Mouse (Mus musculus): ENCODE measurements around the gene Pdgfa. TPM values are rescaled to one million over a fixed set of nuclear protein-coding genes. Genes with fewer than 3 reads are reported as not detected.
A peak's percentile ranks its signal among the peaks of the same experiment; 100 is the strongest.

Pdgfa gene
- polyA plus RNA-seq, 1 experiment = 56.4 TPM

GRCm38 (mm10) chr5:138997936-138998580, 888 bp upstream of the Pdgfa start:
- Histone ChIP-seq H3ac (ENCODE audit: control insufficient read depth, insufficient read length, low read depth) (no peak overlapping the region), H3K4me3 (ENCODE audit: insufficient read depth, poor library complexity, severe bottlenecking) (no peak overlapping the region), H3K27me3 (ENCODE audit: control insufficient read depth, insufficient read depth, insufficient read length) (no peaks in the 10 kb centered on the region), H3K79me2 (ENCODE audit: control insufficient read depth, insufficient read depth) (peaks cover 23% of the 10 kb centered on the region), H3K36me3 (ENCODE audit: control insufficient read depth, insufficient read depth) (no peaks in the 10 kb centered on the region), H3K79me3 (ENCODE audit: low read depth) (peaks cover 12% of the 10 kb centered on the region)
- peak; percentile 29 for TF ChIP-seq MYOD1 (IDR thresholded peaks at IDR 0.05; ENCODE audit: control insufficient read depth, insufficient read length, low read depth)
- no peak for TF ChIP-seq CEBPB (IDR thresholded peaks at IDR 0.05; ENCODE audit: low read depth)
- TF ChIP-seq MAX (IDR thresholded peaks at IDR 0.05) = no peak
- no peak for TF ChIP-seq CTCF (IDR thresholded peaks at IDR 0.05; ENCODE audit: control insufficient read depth, insufficient read depth, insufficient read length)

DNA sequence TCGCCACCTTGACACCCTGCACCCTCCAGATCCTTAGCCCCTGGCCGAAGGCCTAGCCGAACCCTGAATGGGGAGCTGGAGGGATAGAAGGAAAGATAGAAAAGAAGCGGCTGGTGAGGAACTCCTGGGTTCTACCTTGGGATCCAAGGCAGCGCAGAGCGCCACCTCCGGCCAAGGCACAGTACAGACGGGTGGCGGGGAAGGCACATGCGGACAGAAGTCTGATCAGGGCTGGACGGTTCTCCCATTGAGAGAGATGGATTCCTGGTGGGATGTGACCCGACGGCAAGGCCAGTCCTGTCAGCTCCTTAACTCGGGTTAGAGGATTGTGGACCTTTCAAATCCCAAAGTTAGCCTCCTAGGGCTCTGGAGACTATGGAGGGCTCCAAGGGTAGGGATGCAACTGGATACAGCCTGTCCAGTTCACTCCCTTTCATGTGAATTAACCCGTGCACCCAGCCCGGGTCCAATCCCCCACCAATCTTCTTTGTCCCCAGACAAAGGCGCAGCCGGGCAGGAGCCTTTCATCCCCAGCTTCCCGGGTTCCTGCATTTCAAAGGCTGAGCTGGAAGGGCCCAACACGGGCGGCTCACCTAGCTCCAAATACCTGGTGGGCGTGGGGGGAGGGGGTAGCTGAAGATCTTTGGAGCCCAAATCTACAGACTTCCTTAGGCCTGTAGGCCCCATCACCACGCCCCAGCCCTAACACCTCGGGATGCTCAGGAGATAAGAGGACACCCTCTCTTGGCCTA, 672 bp downstream of the Pdgfa start:
- Histone ChIP-seq H3ac (ENCODE audit: control insufficient read depth, insufficient read length, low read depth) (peak overlapping the region; percentile 14), H3K79me3 (ENCODE audit: low read depth) (peaks cover 25% of the 10 kb centered on the region), H3K79me2 (ENCODE audit: control insufficient read depth, insufficient read depth) (peaks cover 39% of the 10 kb centered on the region), H3K4me3 (ENCODE audit: insufficient read depth, poor library complexity, severe bottlenecking) (peak overlapping the region; percentile 57), H3K36me3 (ENCODE audit: control insufficient read depth, insufficient read depth) (peaks cover 2% of the 10 kb centered on the region), H3K27me3 (ENCODE audit: control insufficient read depth, insufficient read depth, insufficient read length) (no peaks in the 10 kb centered on the region)
- no peak for TF ChIP-seq MYOG (IDR thresholded peaks at IDR 0.05; ENCODE audit: control insufficient read depth, extremely low read depth, insufficient read length)
- TF ChIP-seq CEBPB (IDR thresholded peaks at IDR 0.05; ENCODE audit: low read depth) = no peak
- TF ChIP-seq FOSL1 (IDR thresholded peaks at IDR 0.05; ENCODE audit: insufficient read depth, low read length, poor library complexity, severe bottlenecking) = no peak
- TF ChIP-seq CTCF (IDR thresholded peaks at IDR 0.05; ENCODE audit: control insufficient read depth, insufficient read depth, insufficient read length) = no peak
- TF ChIP-seq MYOD1 (IDR thresholded peaks at IDR 0.05; ENCODE audit: control insufficient read depth, insufficient read length, low read depth) = no peak
- TF ChIP-seq MAX (IDR thresholded peaks at IDR 0.05) = no peak
- no peak for TF ChIP-seq USF1 (IDR thresholded peaks at IDR 0.05; ENCODE audit: low read depth)

DNA sequence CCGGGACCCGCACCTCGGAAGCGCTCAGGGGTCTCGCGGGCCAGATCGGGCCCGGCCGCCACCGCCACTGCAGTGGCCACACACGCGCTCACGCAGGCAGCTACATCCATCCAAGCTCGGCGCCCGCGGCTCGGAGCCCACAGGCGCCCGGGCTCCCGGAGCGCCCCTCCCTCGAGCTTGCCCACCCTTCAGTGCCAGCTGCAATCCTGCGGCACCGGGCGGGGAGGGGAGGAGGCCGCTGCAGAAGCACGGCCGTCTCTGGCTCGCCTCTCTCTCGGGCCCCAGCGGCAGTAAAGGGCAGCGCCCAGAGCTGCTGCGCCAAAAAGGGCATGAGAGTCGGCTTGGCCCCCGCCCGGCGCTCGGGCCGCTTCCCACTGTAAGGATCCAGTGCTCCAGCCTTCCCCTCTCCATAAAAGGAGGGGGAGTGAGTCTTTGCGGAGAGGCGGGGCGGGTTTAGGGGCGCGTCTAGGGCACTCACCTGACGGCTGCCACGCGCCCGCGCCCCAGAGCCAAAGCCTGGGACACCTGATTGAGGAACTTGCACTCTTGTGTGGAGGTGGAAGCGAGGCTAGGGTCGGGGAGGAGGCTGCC, 1.4 kb downstream of the Pdgfa start:
- Histone ChIP-seq H3K4me3 (ENCODE audit: insufficient read depth, poor library complexity, severe bottlenecking) (peak overlapping the region; percentile 57), H3K79me2 (ENCODE audit: control insufficient read depth, insufficient read depth) (peaks cover 46% of the 10 kb centered on the region), H3ac (ENCODE audit: control insufficient read depth, insufficient read length, low read depth) (peak overlapping the region; percentile 77), H3K36me3 (ENCODE audit: control insufficient read depth, insufficient read depth) (peaks cover 6% of the 10 kb centered on the region), H3K27me3 (ENCODE audit: control insufficient read depth, insufficient read depth, insufficient read length) (no peaks in the 10 kb centered on the region), H3K79me3 (ENCODE audit: low read depth) (peaks cover 32% of the 10 kb centered on the region)
- TF ChIP-seq USF1 (IDR thresholded peaks at IDR 0.05; ENCODE audit: low read depth) (no peak), MYOD1 (IDR thresholded peaks at IDR 0.05; ENCODE audit: control insufficient read depth, insufficient read length, low read depth) (no peak), CEBPB (IDR thresholded peaks at IDR 0.05; ENCODE audit: low read depth) (no peak), MAX (IDR thresholded peaks at IDR 0.05) (no peak), CTCF (IDR thresholded peaks at IDR 0.05; ENCODE audit: control insufficient read depth, insufficient read depth, insufficient read length) (no peak), FOSL1 (IDR thresholded peaks at IDR 0.05; ENCODE audit: insufficient read depth, low read length, poor library complexity, severe bottlenecking) (no peak), MYOG (IDR thresholded peaks at IDR 0.05; ENCODE audit: control insufficient read depth, extremely low read depth, insufficient read length) (no peak)

- no peaks in the 10 kb centered on the region for H3K27me3 ChIP-seq (ENCODE audit: control insufficient read depth, insufficient read depth, insufficient read length)
Observed at GRCm38 (mm10) chr5:138994786-138995720, 2.1 kb downstream of the Pdgfa start.

GRCm38 (mm10) chr5:138994108-138994785, 2.9 kb downstream of the Pdgfa start:
- no peaks in the 10 kb centered on the region for H3K27me3 ChIP-seq (ENCODE audit: control insufficient read depth, insufficient read depth, insufficient read length)

More at GRCm38 (mm10) chr5:138994786-138995720, 2.1 kb downstream of the Pdgfa start:
- peak overlapping the region; percentile 92 for H3ac ChIP-seq (ENCODE audit: control insufficient read depth, insufficient read length, low read depth)
- peak; percentile 0 for TF ChIP-seq CTCF (IDR thresholded peaks at IDR 0.05; ENCODE audit: control insufficient read depth, insufficient read depth, insufficient read length)
- TF ChIP-seq MAX (IDR thresholded peaks at IDR 0.05) = no peak
- peaks cover 39% of the 10 kb centered on the region for H3K79me3 ChIP-seq (ENCODE audit: low read depth)
- H3K79me2 ChIP-seq (ENCODE audit: control insufficient read depth, insufficient read depth) = peaks cover 53% of the 10 kb centered on the region
- H3K36me3 ChIP-seq (ENCODE audit: control insufficient read depth, insufficient read depth) = peaks cover 13% of the 10 kb centered on the region
- H3K4me3 ChIP-seq (ENCODE audit: insufficient read depth, poor library complexity, severe bottlenecking) = peak overlapping the region; percentile 57

More at GRCm38 (mm10) chr5:138994108-138994785, 2.9 kb downstream of the Pdgfa start:
- Histone ChIP-seq H3K79me2 (ENCODE audit: control insufficient read depth, insufficient read depth) (peaks cover 61% of the 10 kb centered on the region), H3K36me3 (ENCODE audit: control insufficient read depth, insufficient read depth) (peaks cover 16% of the 10 kb centered on the region), H3ac (ENCODE audit: control insufficient read depth, insufficient read length, low read depth) (peak overlapping the region; percentile 92), H3K4me3 (ENCODE audit: insufficient read depth, poor library complexity, severe bottlenecking) (peak overlapping the region; percentile 57), H3K79me3 (ENCODE audit: low read depth) (peaks cover 43% of the 10 kb centered on the region)
- no peak for TF ChIP-seq CEBPB (IDR thresholded peaks at IDR 0.05; ENCODE audit: low read depth)
- TF ChIP-seq MYOG (IDR thresholded peaks at IDR 0.05; ENCODE audit: control insufficient read depth, extremely low read depth, insufficient read length) = no peak
- no peak for TF ChIP-seq USF1 (IDR thresholded peaks at IDR 0.05; ENCODE audit: low read depth)
- TF ChIP-seq MAX (IDR thresholded peaks at IDR 0.05) = no peak
- TF ChIP-seq FOSL1 (IDR thresholded peaks at IDR 0.05; ENCODE audit: insufficient read depth, low read length, poor library complexity, severe bottlenecking) = no peak
- TF ChIP-seq CTCF (IDR thresholded peaks at IDR 0.05; ENCODE audit: control insufficient read depth, insufficient read depth, insufficient read length) = no peak
- no peak for TF ChIP-seq MYOD1 (IDR thresholded peaks at IDR 0.05; ENCODE audit: control insufficient read depth, insufficient read length, low read depth)

Data from C2C12 (cell line).